11 mouse cellular contexts compared by ENCODE assay signal in genomic region chr2:161090200-161090599, GRCm38 (mm10). TPM values are rescaled to one million over a fixed set of nuclear protein-coding genes. Genes with fewer than 3 reads are reported as not detected.
DNase-seq lines count a peak whose midpoint lies in the region; ATAC-seq lines count a peak whose summit lies in the region.
"Had no signal": no experiment of that assay in that cellular context is flagged by ENCODE, and none has a peak within 500 bp of the region (broad histone marks: within the 10 kb centered on the region; RNA-seq: fewer than 3 reads in every experiment).

No protein-coding gene starts in this region.

- no peaks in the 10 kb centered on the region for H3K36me3 ChIP-seq in forebrain, embryonic 14.5 days (ENCODE audit: control insufficient read depth, insufficient read depth, low read length)
- peaks cover 17% of the 10 kb centered on the region for H3K36me3 ChIP-seq in forebrain, embryonic 10.5 days (replicated peaks)
- no peaks in the 10 kb centered on the region for H3K36me3 ChIP-seq in midbrain, embryonic 14.5 days (ENCODE audit: control insufficient read depth, insufficient read depth, low read length)
- H3K36me3 ChIP-seq in midbrain, embryonic 13.5 days = 0 out of 2 replicates have a peak, but pooled peaks cover 3% of the 10 kb centered on the region
- no peaks in the 10 kb centered on the region for H3K36me3 ChIP-seq in splenic B cell, adult 2 months (ENCODE audit: control insufficient read depth, insufficient read depth, low read length, poor library complexity, severe bottlenecking)
- H3K36me3 ChIP-seq: embryonic facial prominence, embryonic 13.5 days; kidney, embryonic 15.5 days; midbrain, embryonic 12.5 days had no signal

- DNase-seq in forebrain, embryonic 14.5 days (ENCODE audit: low spot score) = peak; percentile 65
- no peak for DNase-seq in forebrain, embryonic 10.5 days (ENCODE audit: extremely low spot score, low spot score)
- DNase-seq in midbrain, embryonic 14.5 days = peak; percentile 72
- peak; percentile 75 for DNase-seq in splenic B cell, adult 2 months (ENCODE audit: low read depth, low spot score)
- DNase-seq in left cerebral cortex, adult 18-20 months (ENCODE audit: low spot score in 2 of 2) = no peak
- DNase-seq in gastrocnemius, postnatal 36 days = no peak

- intact Hi-C loops in gastrocnemius, postnatal 36 days (cut with DNase I) = no loop called here

- peaks cover 9% of the 10 kb centered on the region; the same call in 1 of the 2 replicates for H3K4me1 ChIP-seq in forebrain, embryonic 14.5 days (ENCODE audit: control insufficient read depth, insufficient read depth, low read length)
- H3K4me1 ChIP-seq in forebrain, embryonic 10.5 days = peaks cover 3% of the 10 kb centered on the region
- no peaks in the 10 kb centered on the region for H3K4me1 ChIP-seq in midbrain, embryonic 14.5 days (ENCODE audit: control insufficient read depth, insufficient read depth, low read length)
- peaks cover 18% of the 10 kb centered on the region for H3K4me1 ChIP-seq in midbrain, embryonic 13.5 days (replicated peaks)
- H3K4me1 ChIP-seq: kidney, embryonic 15.5 days had no signal

- no peak overlapping the region for H3K4me3 ChIP-seq in forebrain, embryonic 14.5 days (ENCODE audit: low read depth, low read length)
- no peak overlapping the region for H3K4me3 ChIP-seq in forebrain, embryonic 10.5 days
- no peak overlapping the region for H3K4me3 ChIP-seq in midbrain, embryonic 14.5 days (replicated peaks; ENCODE audit: low read depth, low read length)
- H3K4me3 ChIP-seq in midbrain, embryonic 13.5 days (replicated peaks) = no peak overlapping the region
- H3K4me3 ChIP-seq: embryonic facial prominence, embryonic 13.5 days; kidney, embryonic 15.5 days; midbrain, embryonic 12.5 days had no signal

- H3K27ac ChIP-seq in forebrain, embryonic 14.5 days (ENCODE audit: low read depth, low read length) = no peak overlapping the region
- H3K27ac ChIP-seq in forebrain, embryonic 10.5 days = no peak overlapping the region
- H3K27ac ChIP-seq in midbrain, embryonic 14.5 days (replicated peaks; ENCODE audit: low read depth, low read length) = no peak overlapping the region
- H3K27ac ChIP-seq in midbrain, embryonic 13.5 days = no peak overlapping the region
- H3K27ac ChIP-seq: embryonic facial prominence, embryonic 13.5 days; kidney, embryonic 15.5 days; midbrain, embryonic 12.5 days had no signal

- no peak for ATAC-seq in forebrain, embryonic 14.5 days
- no peak for ATAC-seq in midbrain, embryonic 14.5 days (ENCODE audit: low FRiP score, low TSS enrichment)
- no peak for ATAC-seq in midbrain, embryonic 13.5 days
- peak; percentile 77 to 83 for ATAC-seq in hematopoietic stem cell, adult 5-6 weeks (replicated peaks in 1 of 2; ENCODE audit: insufficient read depth in 1 of 2, low FRiP score in 2 of 2, low TSS enrichment in 1 of 2, low read depth in 1 of 2, poor library complexity in 2 of 2, severe bottlenecking in 2 of 2)

- WGBS in forebrain, embryonic 14.5 days = 65% methylated on average over 3 of the region's 3 CpGs
- WGBS in forebrain, embryonic 10.5 days = 66% methylated on average over 3 of the region's 3 CpGs
- 69% methylated on average over 3 of the region's 3 CpGs for WGBS in midbrain, embryonic 14.5 days
- 66% methylated on average over 3 of the region's 3 CpGs for WGBS in midbrain, embryonic 13.5 days

- H3K9ac ChIP-seq in forebrain, embryonic 14.5 days (ENCODE audit: low read length) = no peak overlapping the region
- no peak overlapping the region for H3K9ac ChIP-seq in midbrain, embryonic 14.5 days (replicated peaks; ENCODE audit: low read length)
- no peak overlapping the region for H3K9ac ChIP-seq in midbrain, embryonic 13.5 days (replicated peaks)
- H3K9ac ChIP-seq: embryonic facial prominence, embryonic 13.5 days; kidney, embryonic 15.5 days; midbrain, embryonic 12.5 days had no signal

- H3K4me2 ChIP-seq in forebrain, embryonic 14.5 days (ENCODE audit: low read length) = no peak overlapping the region
- H3K4me2 ChIP-seq in midbrain, embryonic 14.5 days (ENCODE audit: low read length) = no peak overlapping the region
- no peak overlapping the region for H3K4me2 ChIP-seq in midbrain, embryonic 13.5 days (replicated peaks)
- H3K4me2 ChIP-seq: embryonic facial prominence, embryonic 13.5 days; kidney, embryonic 15.5 days; midbrain, embryonic 12.5 days had no signal

- no peaks in the 10 kb centered on the region for H3K27me3 ChIP-seq in forebrain, embryonic 14.5 days (replicated peaks; ENCODE audit: control insufficient read depth, insufficient read depth, low read length)
- no peaks in the 10 kb centered on the region for H3K27me3 ChIP-seq in forebrain, embryonic 10.5 days (ENCODE audit: poor library complexity, severe bottlenecking)
- H3K27me3 ChIP-seq in midbrain, embryonic 14.5 days (ENCODE audit: control insufficient read depth, insufficient read depth, low read length) = no peaks in the 10 kb centered on the region
- no peaks in the 10 kb centered on the region for H3K27me3 ChIP-seq in midbrain, embryonic 13.5 days
- H3K27me3 ChIP-seq in splenic B cell, adult 2 months (ENCODE audit: control insufficient read depth, insufficient read depth, low read length, poor library complexity, severe bottlenecking) = no peaks in the 10 kb centered on the region
- H3K27me3 ChIP-seq: embryonic facial prominence, embryonic 13.5 days; kidney, embryonic 15.5 days; midbrain, embryonic 12.5 days had no signal

- no peaks in the 10 kb centered on the region for H3K9me3 ChIP-seq in forebrain, embryonic 14.5 days (replicated peaks; ENCODE audit: control insufficient read depth, low read length)
- no peaks in the 10 kb centered on the region for H3K9me3 ChIP-seq in forebrain, embryonic 10.5 days
- no peaks in the 10 kb centered on the region for H3K9me3 ChIP-seq in midbrain, embryonic 14.5 days (ENCODE audit: control insufficient read depth, low read length)
- no peaks in the 10 kb centered on the region for H3K9me3 ChIP-seq in midbrain, embryonic 13.5 days
- H3K9me3 ChIP-seq: embryonic facial prominence, embryonic 13.5 days; kidney, embryonic 15.5 days; midbrain, embryonic 12.5 days had no signal

RNA-seq across cellular contexts. Expression of gene Chd6, which starts 18.7 kb away (rescaled TPM):
- 25.5 and 32.9 TPM in 2 replicates for polyA plus RNA-seq in forebrain, embryonic 14.5 days (2014; fragmentation: Nextera tagmentation; extraction: Ambion mirVana)
- polyA plus RNA-seq in forebrain, embryonic 10.5 days (2016; fragmentation: Nextera tagmentation; extraction: Ambion mirVana) = 27.2 and 31.0 TPM in 2 replicates
- polyA plus RNA-seq in midbrain, embryonic 14.5 days (2014; fragmentation: Nextera tagmentation; extraction: Ambion mirVana) = 37.8 and 45.9 TPM in 2 replicates
- 42.6 and 44.9 TPM in 2 replicates for polyA plus RNA-seq in midbrain, embryonic 13.5 days (2015; fragmentation: Nextera tagmentation; extraction: Ambion mirVana)
- 69.0 and 86.4 TPM in 2 replicates for total RNA-seq in hematopoietic stem cell, adult 5-6 weeks (2017)
- total RNA-seq in left cerebral cortex, adult 18-20 months (2021) = 10 to 100 TPM; 54.4 to 66.7 TPM
- 10 to 100 TPM; 11.0 to 12.0 TPM for total RNA-seq in gastrocnemius, postnatal 36 days (2021)

Comparison
In these comparisons a context has a peak if more than half of its experiments do, and no peak if none do; other contexts are left out.
1. DNase-seq: peak in forebrain, embryonic 14.5 days (single experiment), midbrain, embryonic 14.5 days (single experiment) and splenic B cell, adult 2 months (single experiment); none in forebrain, embryonic 10.5 days (single experiment), left cerebral cortex, adult 18-20 months (0 of 2) and gastrocnemius, postnatal 36 days (0 of 2).
2. ATAC-seq: peak in hematopoietic stem cell, adult 5-6 weeks (2 of 2); none in forebrain, embryonic 14.5 days (single experiment), midbrain, embryonic 14.5 days (single experiment) and midbrain, embryonic 13.5 days (single experiment).